Mouse (Mus musculus) limb, embryonic 10.5 days (tissue): ENCODE data around the gene Thrsp. TPM values are rescaled to one million over a fixed set of nuclear protein-coding genes. Genes with fewer than 3 reads are reported as not detected.

Experiments used
- DNase-seq: peaks from one replicate; pipeline ENCODE4 v3.0.0-alpha.2; 2017; ENCODE audit warnings: low spot score
- H3K27ac ChIP-seq: fragments of 300-500 bp; sonication (generic); 2 replicates; pipeline ENCODE4 v1.5.1; 2016; ENCODE audit warnings: mild to moderate bottlenecking
- H3K27me3 ChIP-seq: fragments of 300-500 bp; sonication (generic); 2 replicates; pipeline ENCODE4 v1.6.1; 2016; ENCODE audit warnings: low read depth, mild to moderate bottlenecking; ENCODE audit not compliant: poor library complexity, severe bottlenecking
- H3K36me3 ChIP-seq: fragments of 300-500 bp; sonication (generic); 2 replicates; pipeline ENCODE4 v1.6.1; 2016; ENCODE audit warnings: mild to moderate bottlenecking, moderate library complexity
- H3K4me1 ChIP-seq: fragments of 300-500 bp; sonication (generic); 2 replicates; pipeline ENCODE4 v1.6.1; 2016
- H3K4me3 ChIP-seq: fragments of 300-500 bp; sonication (generic); 2 replicates; pipeline ENCODE4 v1.5.1; 2016; ENCODE audit warnings: mild to moderate bottlenecking, moderate library complexity
- H3K9me3 ChIP-seq: fragments of 300-500 bp; sonication (generic); replicated peaks from 2 replicates; pipeline ENCODE4 v1.6.1; 2016; ENCODE audit warnings: mild to moderate bottlenecking
- WGBS: fragments of 180-500 bp; shearing (Covaris S2); methylation state at CpG from one replicate; pipeline ENCODE4 v1.1.7; 2016; 5-methylcytosine and 5-hydroxymethylcytosine counted together
- polyA plus RNA-seq: library from polyadenylated mRNA; unstranded; fragments of >200 nt; fragmentation: Nextera tagmentation; extraction: Ambion mirVana; gene quantifications from 2 replicates; pipeline ENCODE4 v1.2.1, GENCODE M21; 2016

Gene Thrsp
- polyA plus RNA-seq, 1 experiment from 2014 or later, result 0.46 TPM

GRCm38 (mm10) chr7:97413981-97414380, 3.5 kb downstream of the Thrsp start:
- WGBS, result 100% methylated on average over 1 of the region's 1 CpGs
- no peak overlapping the region for H3K4me3 ChIP-seq
- H3K36me3 ChIP-seq, result peaks cover 40% of the 10 kb centered on the region
- no peak overlapping the region for H3K27ac ChIP-seq
- H3K9me3 ChIP-seq, result no peaks in the 10 kb centered on the region
- no peaks in the 10 kb centered on the region for H3K27me3 ChIP-seq
- H3K4me1 ChIP-seq, result peaks cover 5% of the 10 kb centered on the region; the same call in 1 of the 2 replicates
- no peak for DNase-seq

DNA sequence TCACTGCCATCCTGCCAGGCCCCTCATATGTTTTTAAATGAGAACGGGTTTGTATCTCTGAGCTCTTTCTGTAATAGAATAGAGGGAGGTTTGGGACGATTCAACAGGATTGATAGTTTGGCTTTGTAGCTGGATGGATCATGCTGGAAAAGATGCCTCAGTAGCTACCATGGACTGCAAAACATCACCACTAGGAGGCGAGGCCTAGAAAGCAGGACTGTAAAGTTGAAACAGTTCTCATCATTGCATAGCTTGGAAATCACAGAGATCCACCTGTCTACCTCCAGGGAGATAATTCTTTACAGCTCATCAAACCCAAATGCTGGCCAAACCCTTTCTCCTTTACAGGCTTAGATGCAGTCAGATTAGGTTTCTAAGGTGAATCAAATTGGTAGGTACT, 6.0 kb downstream of the Thrsp start:
- no peak overlapping the region for H3K27ac ChIP-seq
- peaks cover 63% of the 10 kb centered on the region for H3K36me3 ChIP-seq
- 80% methylated on average over 3 of the region's 3 CpGs for WGBS

GRCm38 (mm10) chr7:97411106-97411505, 6.4 kb downstream of the Thrsp start:
- Histone ChIP-seq H3K27ac (no peak overlapping the region), H3K4me1 (peaks cover 5% of the 10 kb centered on the region; the same call in 1 of the 2 replicates), H3K9me3 (no peaks in the 10 kb centered on the region), H3K4me3 (no peak overlapping the region), H3K27me3 (no peaks in the 10 kb centered on the region), H3K36me3 (peaks cover 64% of the 10 kb centered on the region)
- DNase-seq, result no peak
- 89% methylated on average over 2 of the region's 2 CpGs for WGBS

More for the DNA sequence above, 6.0 kb downstream of the Thrsp start:
- H3K4me3 ChIP-seq, result no peak overlapping the region
- no peak for DNase-seq
- no peaks in the 10 kb centered on the region for H3K9me3 ChIP-seq
- peaks cover 5% of the 10 kb centered on the region; the same call in 1 of the 2 replicates for H3K4me1 ChIP-seq
- H3K27me3 ChIP-seq, result no peaks in the 10 kb centered on the region

GRCm38 (mm10) chr7:97407145-97407544, 10.4 kb downstream of the Thrsp start:
- DNase-seq, result no peak
- H3K36me3 ChIP-seq, result peaks cover 80% of the 10 kb centered on the region
- 95% methylated on average over 10 of the region's 10 CpGs for WGBS

DNA sequence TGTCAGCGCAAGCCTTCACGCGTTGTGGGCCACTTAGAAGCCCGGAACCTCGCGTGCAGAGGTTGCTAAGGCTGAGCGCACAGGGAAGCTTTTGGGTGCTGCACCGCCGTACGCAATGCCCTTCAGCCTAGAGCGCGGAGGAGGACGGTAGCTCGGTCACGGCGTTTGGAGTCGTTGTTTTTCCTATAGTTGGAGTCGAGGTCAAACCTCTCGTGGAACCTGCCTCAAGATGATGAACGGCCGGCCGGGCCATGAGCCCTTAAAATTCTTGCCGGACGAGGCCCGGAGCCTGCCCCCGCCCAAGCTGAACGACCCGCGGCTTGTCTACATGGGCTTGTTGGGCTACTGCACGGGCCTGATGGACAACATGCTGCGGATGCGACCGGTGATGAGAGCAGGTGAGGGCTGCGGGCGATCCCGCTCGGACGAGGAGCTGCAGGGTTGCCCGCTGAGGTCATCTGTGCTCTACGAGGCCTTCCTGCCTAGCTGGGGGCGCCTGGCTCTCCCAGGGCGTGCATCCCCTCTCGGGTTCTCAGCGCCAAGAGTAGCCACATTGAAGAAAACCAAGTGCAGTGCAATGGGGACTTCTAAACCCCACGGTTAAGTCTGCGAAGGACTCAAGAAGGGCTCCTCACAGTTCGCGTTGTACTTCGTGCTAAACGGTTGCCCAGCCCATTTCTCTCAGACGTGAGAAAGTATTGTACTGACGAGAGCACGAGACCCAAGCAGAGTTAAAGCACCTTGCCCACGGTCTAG, 17.4 kb downstream of the Thrsp start, which contains the start of gene Ndufc2:
Ndufc2 (plus strand) TSS at position 44 of the 756 bp plus-strand sequence.
- WGBS, result 1% methylated on average over 54 of the region's 54 CpGs
- H3K36me3 ChIP-seq, result peaks cover 30% of the 10 kb centered on the region

More at GRCm38 (mm10) chr7:97407145-97407544, 10.4 kb downstream of the Thrsp start:
- no peak overlapping the region for H3K27ac ChIP-seq
- 0 out of 2 replicates have a peak, but pooled peaks cover 3% of the 10 kb centered on the region for H3K4me1 ChIP-seq
- H3K27me3 ChIP-seq, result no peaks in the 10 kb centered on the region
- no peaks in the 10 kb centered on the region for H3K9me3 ChIP-seq
- no peak overlapping the region for H3K4me3 ChIP-seq

DNA sequence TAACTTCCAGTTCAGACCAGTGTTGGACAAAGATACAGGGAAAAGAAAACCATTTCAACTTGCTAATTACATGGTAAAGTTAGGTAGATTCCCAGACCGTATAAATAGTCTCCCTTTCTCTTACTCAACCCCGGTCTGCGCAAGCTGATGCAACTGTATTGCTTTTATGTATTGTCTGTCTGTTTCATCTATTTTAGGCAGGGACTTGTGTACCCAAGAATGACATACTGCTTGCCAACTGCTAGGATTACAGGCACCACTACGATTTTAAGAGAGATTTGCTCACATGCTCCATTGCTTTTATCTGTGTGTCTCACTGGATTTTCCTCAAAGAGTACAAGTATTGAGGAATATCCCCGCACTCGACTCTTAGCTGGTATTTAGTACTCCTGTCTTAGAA, 18.6 kb downstream of the Thrsp start:
- no peak for DNase-seq
- Histone ChIP-seq H3K4me1 (peaks cover 17% of the 10 kb centered on the region; the same call in 1 of the 2 replicates), H3K27me3 (no peaks in the 10 kb centered on the region), H3K4me3 (no peak overlapping the region), H3K36me3 (peaks cover 25% of the 10 kb centered on the region), H3K27ac (no peak overlapping the region), H3K9me3 (no peaks in the 10 kb centered on the region)
- WGBS, result 94% methylated on average over 6 of the region's 6 CpGs

More for the DNA sequence above, 17.4 kb downstream of the Thrsp start, which contains the start of gene Ndufc2:
- H3K4me3 ChIP-seq, result peak within 1 kb of the TSS; percentile 93
- DNase-seq, result peak; percentile 85
- no peaks in the 10 kb centered on the region for H3K9me3 ChIP-seq
- H3K27me3 ChIP-seq, result no peaks in the 10 kb centered on the region
- peaks cover 17% of the 10 kb centered on the region; the same call in 1 of the 2 replicates for H3K4me1 ChIP-seq
- peak within 1 kb of the TSS; percentile 94 for H3K27ac ChIP-seq

DNA sequence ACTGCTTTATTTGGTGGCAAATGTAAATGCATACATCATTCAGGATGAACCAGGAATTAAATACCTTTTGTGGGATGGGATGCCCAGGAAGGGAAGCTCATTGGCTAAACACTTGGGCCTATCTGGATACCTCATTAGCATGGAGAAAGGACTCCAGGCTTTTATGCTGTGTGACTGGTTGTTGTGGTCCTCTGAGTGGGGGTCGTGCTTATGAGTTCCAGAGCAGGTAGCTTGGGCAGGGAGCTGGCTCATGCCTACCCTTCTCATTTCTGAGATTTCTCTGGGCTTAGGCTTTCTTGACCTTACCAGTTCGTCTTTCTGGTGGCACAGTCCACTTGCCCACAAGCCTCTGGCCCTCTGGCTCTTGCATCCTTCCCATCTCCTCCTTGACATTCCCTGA, 23.2 kb downstream of the Thrsp start:
- Histone ChIP-seq H3K27ac (no peak overlapping the region), H3K4me3 (no peak overlapping the region), H3K4me1 (peaks cover under 1% of the 10 kb centered on the region; the same call in 1 of the 2 replicates), H3K27me3 (no peaks in the 10 kb centered on the region), H3K9me3 (no peaks in the 10 kb centered on the region), H3K36me3 (peaks cover 46% of the 10 kb centered on the region)
- WGBS, result 72% methylated on average over 2 of the region's 2 CpGs
- no peak for DNase-seq

DNA sequence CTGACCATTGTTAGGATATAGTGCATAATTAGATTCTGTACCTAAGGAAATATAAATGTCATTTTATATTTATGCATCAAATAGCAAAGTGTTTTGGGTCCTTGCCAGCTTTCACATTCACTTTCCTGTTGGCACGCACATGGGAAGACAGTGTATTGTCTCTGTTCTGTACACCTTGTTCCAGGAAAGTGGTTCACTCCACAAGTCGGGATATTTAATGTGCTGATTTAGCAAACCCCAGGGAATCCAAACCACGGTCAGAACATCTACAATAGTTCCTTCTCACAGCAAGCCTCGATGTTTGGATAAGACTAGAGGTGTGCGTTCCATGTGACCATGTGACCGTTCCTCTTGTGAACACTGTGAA, 25.5 kb downstream of the Thrsp start:
- WGBS, result 94% methylated on average over 6 of the region's 6 CpGs
- H3K9me3 ChIP-seq, result no peaks in the 10 kb centered on the region
- H3K36me3 ChIP-seq, result peaks cover 69% of the 10 kb centered on the region
- no peak overlapping the region for H3K4me3 ChIP-seq
- H3K4me1 ChIP-seq, result no peaks in the 10 kb centered on the region
- no peak for DNase-seq
- no peaks in the 10 kb centered on the region for H3K27me3 ChIP-seq
- H3K27ac ChIP-seq, result no peak overlapping the region

DNA sequence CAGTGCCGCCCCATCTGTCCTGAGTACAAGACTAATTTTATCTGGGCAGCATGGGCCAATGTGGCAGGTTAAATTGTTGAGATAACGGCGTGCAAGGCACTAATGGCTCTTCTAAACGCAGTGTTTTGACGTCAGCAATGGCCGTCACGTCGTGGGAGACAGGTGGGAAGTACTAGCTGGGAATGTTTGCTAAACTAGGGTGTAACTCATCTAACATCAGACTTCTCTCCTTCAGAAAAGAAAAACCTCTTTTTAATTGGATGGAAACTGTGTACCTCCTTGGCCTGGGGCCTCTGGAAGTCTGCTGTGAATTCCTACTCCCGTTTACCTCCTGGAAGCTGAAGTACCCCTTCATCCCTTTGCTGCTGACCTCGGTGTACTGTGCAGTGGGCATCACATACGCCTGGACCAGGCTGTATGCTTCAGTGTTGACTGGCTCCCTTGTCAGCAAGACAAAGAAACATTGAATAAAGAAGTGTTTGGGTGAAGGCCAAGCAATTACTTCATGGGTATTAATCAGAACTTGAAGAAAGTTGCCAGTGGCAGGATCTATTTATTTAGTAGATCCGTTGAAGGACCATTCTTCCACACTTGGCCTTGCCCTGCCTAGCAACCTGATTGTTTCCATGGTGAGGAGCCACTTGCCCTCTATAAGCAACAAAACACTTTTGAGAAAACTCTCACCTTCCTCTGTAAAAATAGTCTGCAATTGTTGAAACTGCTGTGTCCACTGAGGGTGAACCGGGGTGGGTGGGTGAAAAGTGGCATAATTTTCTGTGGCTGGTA, 26.0 kb downstream of the Thrsp start:
- no peak for DNase-seq
- H3K4me3 ChIP-seq, result no peak overlapping the region
- no peak overlapping the region for H3K27ac ChIP-seq
- WGBS, result 94% methylated on average over 13 of the region's 13 CpGs
- no peaks in the 10 kb centered on the region for H3K4me1 ChIP-seq
- H3K9me3 ChIP-seq, result no peaks in the 10 kb centered on the region
- H3K36me3 ChIP-seq, result peaks cover 74% of the 10 kb centered on the region
- H3K27me3 ChIP-seq, result no peaks in the 10 kb centered on the region

DNA sequence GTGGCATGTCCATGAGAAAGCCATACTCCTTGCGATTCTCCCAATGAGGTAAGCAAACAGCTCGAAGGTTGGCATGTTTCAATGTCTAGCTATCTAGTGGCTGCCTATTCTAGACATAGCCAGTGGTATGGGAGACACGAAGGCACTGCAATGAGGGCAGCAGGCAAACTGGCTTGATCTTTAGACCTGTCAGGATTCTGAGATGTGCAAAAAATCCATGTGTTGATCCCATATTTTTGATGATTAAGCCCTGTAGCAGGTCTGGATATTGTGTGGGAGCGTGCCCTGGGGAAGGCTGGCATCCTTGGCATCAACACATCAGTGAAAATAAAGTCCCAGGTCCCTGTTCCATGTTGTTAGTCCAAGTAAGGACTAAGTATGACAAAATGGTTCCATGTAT, 29.0 kb downstream of the Thrsp start:
- DNase-seq, result no peak
- Histone ChIP-seq H3K36me3 (peaks cover 100% of the 10 kb centered on the region), H3K27ac (no peak overlapping the region), H3K4me3 (no peak overlapping the region), H3K4me1 (no peaks in the 10 kb centered on the region), H3K27me3 (no peaks in the 10 kb centered on the region), H3K9me3 (no peaks in the 10 kb centered on the region)
- 92% methylated on average over 4 of the region's 4 CpGs for WGBS

DNA sequence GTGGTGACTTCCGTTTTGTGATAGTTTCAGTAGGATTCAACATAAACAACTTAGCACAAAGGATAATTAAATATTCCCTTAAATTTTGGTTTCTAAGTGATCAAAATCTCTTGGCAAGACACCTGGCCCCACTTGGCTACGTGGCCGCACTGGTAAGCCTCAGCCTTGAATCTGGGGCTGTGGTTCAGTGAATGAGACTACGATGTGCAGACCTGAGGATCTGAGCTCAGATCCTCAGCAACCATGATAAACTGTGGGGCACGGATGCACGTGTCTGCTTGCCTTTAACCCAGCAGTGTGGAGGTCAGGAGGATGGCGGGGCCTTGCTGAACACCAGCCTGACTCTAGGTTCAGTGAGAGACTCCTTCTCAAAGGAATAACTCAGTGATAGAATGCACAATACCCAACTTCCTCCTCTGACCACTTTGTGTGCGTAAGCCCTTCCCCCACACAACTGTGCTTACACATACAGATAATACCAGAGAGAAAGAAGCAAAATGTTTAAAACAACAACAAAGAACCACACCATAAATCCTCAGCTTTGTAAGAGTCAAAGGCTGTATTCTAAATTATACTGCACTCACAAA, 29.9 kb downstream of the Thrsp start:
- Histone ChIP-seq H3K9me3 (no peaks in the 10 kb centered on the region), H3K27me3 (no peaks in the 10 kb centered on the region), H3K4me3 (no peak overlapping the region), H3K4me1 (no peaks in the 10 kb centered on the region), H3K36me3 (peaks cover 100% of the 10 kb centered on the region), H3K27ac (no peak overlapping the region)
- no peak for DNase-seq
- 93% methylated on average over 8 of the region's 8 CpGs for WGBS

GRCm38 (mm10) chr7:97386806-97387370, 30.6 kb downstream of the Thrsp start:
- WGBS, result 94% methylated on average over 5 of the region's 5 CpGs
- Histone ChIP-seq H3K36me3 (peaks cover 100% of the 10 kb centered on the region), H3K9me3 (no peaks in the 10 kb centered on the region), H3K4me3 (no peak overlapping the region), H3K27me3 (no peaks in the 10 kb centered on the region), H3K4me1 (no peaks in the 10 kb centered on the region), H3K27ac (no peak overlapping the region)
- DNase-seq, result no peak
